Mouse (Mus musculus): ENCODE measurements around the gene Ssc4d. TPM values are rescaled to one million over a fixed set of nuclear protein-coding genes. Genes with fewer than 3 reads are reported as not detected.

Gene Ssc4d
- polyA plus RNA-seq, 1 experiment from 2014 or later: 1.8 TPM

- Histone ChIP-seq H3K4me3 (replicated peaks) (no peak overlapping the region), H3K9ac (no peak overlapping the region), H3K27me3 (no peaks in the 10 kb centered on the region), H3K27ac (no peak overlapping the region), H3K4me2 (no peak overlapping the region), H3K4me1 (replicated peaks) (peaks cover 35% of the 10 kb centered on the region), H3K9me3 (replicated peaks) (no peaks in the 10 kb centered on the region), H3K36me3 (peaks cover 88% of the 10 kb centered on the region)
- ATAC-seq (ENCODE audit: low read depth) (no peak), DNase-seq (no peak)
- WGBS (ENCODE audit: insufficient replicate concordance): 86% methylated on average over 5 of the region's 5 CpGs
Observed at GRCm38 (mm10) chr5:135918593-135918992, 55.7 kb downstream of the Ssc4d start.

- DNase-seq (no peak), ATAC-seq (ENCODE audit: low read depth) (no peak)
- Histone ChIP-seq H3K27me3 (no peaks in the 10 kb centered on the region), H3K27ac (no peak overlapping the region), H3K9me3 (replicated peaks) (no peaks in the 10 kb centered on the region), H3K4me3 (replicated peaks) (no peak overlapping the region), H3K4me2 (no peak overlapping the region), H3K4me1 (replicated peaks) (peaks cover 41% of the 10 kb centered on the region), H3K36me3 (peaks cover 85% of the 10 kb centered on the region), H3K9ac (no peak overlapping the region)
- 79% methylated on average over 5 of the region's 5 CpGs for WGBS (ENCODE audit: insufficient replicate concordance)
Observed at GRCm38 (mm10) chr5:135918059-135918437, 56.3 kb downstream of the Ssc4d start.

GRCm38 (mm10) chr5:135917327-135918058, 56.8 kb downstream of the Ssc4d start:
- DNase-seq: no peak
- no peak overlapping the region for H3K9ac ChIP-seq
- ATAC-seq (ENCODE audit: low read depth): no peak
- no peak overlapping the region for H3K27ac ChIP-seq
- peaks cover 46% of the 10 kb centered on the region for H3K4me1 ChIP-seq (replicated peaks)
- H3K36me3 ChIP-seq: peaks cover 83% of the 10 kb centered on the region
- H3K27me3 ChIP-seq: no peaks in the 10 kb centered on the region
- H3K4me2 ChIP-seq: no peak overlapping the region
- 78% methylated on average over 8 of the region's 8 CpGs for WGBS (ENCODE audit: insufficient replicate concordance)
- H3K4me3 ChIP-seq (replicated peaks): no peak overlapping the region
- no peaks in the 10 kb centered on the region for H3K9me3 ChIP-seq (replicated peaks)

GRCm38 (mm10) chr5:135916601-135917000, 57.7 kb downstream of the Ssc4d start:
- no peaks in the 10 kb centered on the region for H3K27me3 ChIP-seq
- H3K9me3 ChIP-seq (replicated peaks): no peaks in the 10 kb centered on the region
- no peak overlapping the region for H3K4me3 ChIP-seq (replicated peaks)
- H3K9ac ChIP-seq: no peak overlapping the region
- H3K36me3 ChIP-seq: peaks cover 83% of the 10 kb centered on the region
- DNase-seq (no peak), ATAC-seq (ENCODE audit: low read depth) (no peak)
- WGBS (ENCODE audit: insufficient replicate concordance): 78% methylated on average over 3 of the region's 3 CpGs
- H3K27ac ChIP-seq: no peak overlapping the region
- H3K4me2 ChIP-seq: no peak overlapping the region
- peaks cover 49% of the 10 kb centered on the region for H3K4me1 ChIP-seq (replicated peaks)

GRCm38 (mm10) chr5:135916051-135916565, 58.2 kb downstream of the Ssc4d start:
- no peak overlapping the region for H3K27ac ChIP-seq
- 80% methylated on average over 6 of the region's 6 CpGs for WGBS (ENCODE audit: insufficient replicate concordance)

GRCm38 (mm10) chr5:135914156-135914555, 60.2 kb downstream of the Ssc4d start:
- Histone ChIP-seq H3K4me2 (0 out of 2 replicates have a peak overlapping the region, but pooled peaks have one; percentile 1), H3K27ac (peak overlapping the region; percentile 56), H3K27me3 (no peaks in the 10 kb centered on the region), H3K4me1 (replicated peaks) (peaks cover 63% of the 10 kb centered on the region), H3K9ac (peak overlapping the region; percentile 29; the same call in 1 of the 2 replicates), H3K4me3 (replicated peaks) (no peak overlapping the region), H3K9me3 (replicated peaks) (no peaks in the 10 kb centered on the region), H3K36me3 (peaks cover 84% of the 10 kb centered on the region)
- ATAC-seq (ENCODE audit: low read depth) (peak; percentile 35; the same call in 1 of the 2 replicates), DNase-seq (no peak)
- WGBS (ENCODE audit: insufficient replicate concordance): 60% methylated on average over 6 of the region's 6 CpGs

More at GRCm38 (mm10) chr5:135916051-135916565, 58.2 kb downstream of the Ssc4d start:
- Histone ChIP-seq H3K27me3 (no peaks in the 10 kb centered on the region), H3K36me3 (peaks cover 83% of the 10 kb centered on the region), H3K4me2 (no peak overlapping the region), H3K4me3 (replicated peaks) (no peak overlapping the region), H3K9me3 (replicated peaks) (no peaks in the 10 kb centered on the region), H3K4me1 (replicated peaks) (peaks cover 49% of the 10 kb centered on the region), H3K9ac (no peak overlapping the region)
- ATAC-seq (ENCODE audit: low read depth): no peak
- DNase-seq: no peak

- 43% methylated on average over 5 of the region's 5 CpGs for WGBS (ENCODE audit: insufficient replicate concordance)
- peaks cover 70% of the 10 kb centered on the region for H3K4me1 ChIP-seq (replicated peaks)
- H3K36me3 ChIP-seq: peaks cover 83% of the 10 kb centered on the region
Observed at GRCm38 (mm10) chr5:135913201-135913600, 61.1 kb downstream of the Ssc4d start.

GRCm38 (mm10) chr5:135911633-135912220, 62.6 kb downstream of the Ssc4d start:
- 82% methylated on average over 11 of the region's 11 CpGs for WGBS (ENCODE audit: insufficient replicate concordance)
- peaks cover 83% of the 10 kb centered on the region for H3K36me3 ChIP-seq
- no peak for DNase-seq
- no peak overlapping the region for H3K4me3 ChIP-seq (replicated peaks)
- no peak overlapping the region for H3K27ac ChIP-seq
- H3K9ac ChIP-seq: no peak overlapping the region
- no peak overlapping the region for H3K4me2 ChIP-seq
- H3K27me3 ChIP-seq: no peaks in the 10 kb centered on the region
- peaks cover 79% of the 10 kb centered on the region for H3K4me1 ChIP-seq (replicated peaks)
- no peak for ATAC-seq (ENCODE audit: low read depth)
- no peaks in the 10 kb centered on the region for H3K9me3 ChIP-seq (replicated peaks)

More at GRCm38 (mm10) chr5:135913201-135913600, 61.1 kb downstream of the Ssc4d start:
- Histone ChIP-seq H3K27ac (0 out of 2 replicates have a peak overlapping the region, but pooled peaks have one; percentile 50), H3K27me3 (no peaks in the 10 kb centered on the region), H3K4me2 (no peak overlapping the region), H3K9me3 (replicated peaks) (no peaks in the 10 kb centered on the region), H3K9ac (no peak overlapping the region), H3K4me3 (replicated peaks) (no peak overlapping the region)
- no peak for ATAC-seq (ENCODE audit: low read depth)
- no peak for DNase-seq

GRCm38 (mm10) chr5:135910813-135911212, 63.5 kb downstream of the Ssc4d start:
- Histone ChIP-seq H3K4me2 (no peak overlapping the region), H3K36me3 (peaks cover 81% of the 10 kb centered on the region), H3K4me1 (replicated peaks) (peaks cover 79% of the 10 kb centered on the region), H3K9me3 (replicated peaks) (no peaks in the 10 kb centered on the region), H3K27ac (no peak overlapping the region), H3K9ac (no peak overlapping the region), H3K27me3 (no peaks in the 10 kb centered on the region), H3K4me3 (replicated peaks) (no peak overlapping the region)
- ATAC-seq (ENCODE audit: low read depth) (no peak), DNase-seq (no peak)
- WGBS (ENCODE audit: insufficient replicate concordance): 88% methylated on average over 25 of the region's 25 CpGs
